Mouse (Mus musculus): ENCODE results near the gene Mgat5. TPM values are rescaled to one million over a fixed set of nuclear protein-coding genes. Genes with fewer than 3 reads are reported as not detected.

Mgat5 gene
- polyA plus RNA-seq, 1 experiment from 2014 or later: 9.6 TPM

DNA sequence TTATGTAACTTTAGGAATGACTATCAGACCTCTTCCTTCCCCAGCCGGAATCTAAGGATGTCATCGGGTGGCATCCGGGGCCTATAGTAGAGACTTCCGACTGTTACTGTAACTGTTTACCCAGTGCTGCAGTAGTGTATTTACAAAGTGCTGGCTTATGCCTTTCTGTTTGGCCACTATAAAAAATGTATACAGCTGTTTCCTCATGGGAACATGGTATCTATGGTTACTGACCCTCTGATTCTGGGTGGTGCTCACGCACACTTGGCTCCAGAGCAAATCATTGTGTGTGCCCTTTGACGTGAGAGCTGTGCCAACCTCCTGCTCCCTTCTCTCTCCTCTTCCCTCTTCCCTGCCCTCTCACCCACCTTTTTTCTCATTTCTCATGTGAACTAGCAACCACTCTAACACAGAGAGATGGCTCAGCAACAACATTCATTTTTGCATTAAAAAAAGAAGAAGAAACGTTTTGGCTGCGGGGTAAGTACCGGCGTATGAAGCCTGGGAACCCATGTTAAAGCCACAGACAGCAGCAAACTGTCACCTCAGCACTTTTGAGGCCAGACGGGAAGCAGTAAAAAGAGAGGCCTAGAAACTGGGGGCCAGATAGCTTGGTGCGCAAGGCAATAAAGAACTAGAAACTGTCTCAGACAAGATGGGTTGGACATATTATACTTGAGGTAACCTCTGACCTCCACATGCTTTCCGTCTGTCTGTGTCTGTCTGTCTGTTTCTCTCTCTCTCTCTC is 65.6 kb downstream of the Mgat5 start:
- no peak for ATAC-seq (ENCODE audit: low FRiP score, low read depth)
- Histone ChIP-seq H3K36me3 (no peaks in the 10 kb centered on the region), H3K4me1 (no peaks in the 10 kb centered on the region), H3K27ac (no peak overlapping the region), H3K4me2 (replicated peaks) (no peak overlapping the region), H3K9ac (no peak overlapping the region), H3K27me3 (replicated peaks) (no peaks in the 10 kb centered on the region), H3K4me3 (no peak overlapping the region), H3K9me3 (no peaks in the 10 kb centered on the region)
- 81% methylated on average over 13 of the region's 13 CpGs for WGBS

DNA sequence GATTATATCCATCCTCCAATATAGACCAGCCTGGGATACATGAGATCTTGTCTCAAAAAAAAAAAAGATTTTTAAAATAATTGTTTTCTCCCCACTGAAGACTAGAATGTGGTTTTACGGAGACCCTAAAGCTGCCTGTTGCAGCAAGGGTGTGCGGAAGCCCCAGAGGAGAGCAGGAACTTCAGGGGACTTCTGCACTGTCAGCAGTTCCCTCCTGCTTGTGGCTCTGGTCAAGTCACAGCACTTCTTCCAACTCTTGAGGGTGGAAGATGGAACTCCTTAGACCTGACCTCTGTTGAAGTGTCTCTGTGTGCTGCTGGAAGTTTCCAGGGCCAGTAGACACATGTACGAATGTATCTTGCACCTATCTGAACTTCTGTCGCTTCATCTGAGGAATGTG is 66.3 kb downstream of the Mgat5 start:
- no peak overlapping the region for H3K4me2 ChIP-seq (replicated peaks)
- H3K4me1 ChIP-seq: no peaks in the 10 kb centered on the region
- H3K27me3 ChIP-seq (replicated peaks): no peaks in the 10 kb centered on the region
- H3K9ac ChIP-seq: no peak overlapping the region
- H3K4me3 ChIP-seq: no peak overlapping the region
- no peak overlapping the region for H3K27ac ChIP-seq
- no peaks in the 10 kb centered on the region for H3K36me3 ChIP-seq
- ATAC-seq (ENCODE audit: low FRiP score, low read depth): no peak
- 92% methylated on average over 4 of the region's 4 CpGs for WGBS
- H3K9me3 ChIP-seq: no peaks in the 10 kb centered on the region

DNA sequence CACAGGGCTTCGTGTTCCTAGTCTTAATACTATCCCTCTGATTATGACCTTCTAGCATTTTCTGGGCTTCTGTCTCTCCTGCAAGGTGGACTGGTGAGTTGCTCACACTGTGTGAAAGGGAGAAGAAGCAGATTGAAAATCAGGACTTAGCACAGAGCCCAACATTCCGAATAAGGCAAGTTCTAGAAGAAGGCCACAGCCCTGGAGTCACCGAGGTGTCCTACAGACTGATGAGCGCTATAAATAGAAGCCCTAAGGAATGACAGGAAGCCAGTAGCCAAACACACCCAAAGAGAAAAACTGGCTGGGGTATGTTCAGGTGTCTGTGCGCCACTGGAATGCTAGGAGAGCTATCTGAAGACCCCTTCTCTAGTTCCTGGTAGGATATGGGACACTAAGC is 68.5 kb downstream of the Mgat5 start:
- no peak for ATAC-seq (ENCODE audit: low FRiP score, low read depth)
- Histone ChIP-seq H3K9me3 (no peaks in the 10 kb centered on the region), H3K4me3 (no peak overlapping the region), H3K9ac (no peak overlapping the region), H3K27ac (no peak overlapping the region), H3K4me1 (no peaks in the 10 kb centered on the region), H3K27me3 (replicated peaks) (no peaks in the 10 kb centered on the region), H3K4me2 (replicated peaks) (no peak overlapping the region), H3K36me3 (no peaks in the 10 kb centered on the region)
- WGBS: 92% methylated on average over 5 of the region's 5 CpGs

DNA sequence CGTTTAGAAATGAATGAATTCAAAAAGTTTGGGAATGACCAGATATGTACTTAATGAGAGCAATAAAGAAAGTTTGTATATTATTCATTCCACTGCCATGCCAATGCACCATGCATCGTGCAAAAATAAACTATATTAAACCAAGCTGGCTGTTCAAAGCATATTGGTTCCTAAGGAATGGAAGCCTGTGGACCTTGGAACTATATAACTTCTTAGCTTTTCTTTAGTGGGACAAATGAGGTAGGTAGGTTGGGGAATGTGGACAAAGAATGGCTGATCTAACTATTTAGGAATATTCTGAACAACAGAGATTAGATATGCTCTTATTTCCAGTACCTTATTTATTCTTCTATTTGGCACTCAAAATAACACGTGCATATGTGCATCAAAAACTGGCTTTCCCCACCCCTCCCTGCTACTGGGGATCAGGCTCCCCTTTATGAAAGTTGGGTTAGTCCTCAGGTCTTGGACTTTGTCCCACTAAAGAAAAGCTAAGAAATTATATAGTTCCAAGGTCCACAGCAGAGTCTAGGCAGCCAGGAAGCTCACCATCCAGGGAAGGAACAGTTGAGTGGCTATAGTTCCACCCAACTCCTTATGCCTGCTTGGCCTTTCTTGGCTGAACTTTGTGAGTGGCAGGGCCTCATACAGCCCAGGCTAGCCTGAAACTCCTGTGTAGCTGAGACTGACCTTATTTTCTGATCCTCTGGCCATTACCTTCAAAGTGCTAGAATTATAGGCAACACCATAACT is 70.9 kb downstream of the Mgat5 start:
- WGBS: 93% methylated on average over 3 of the region's 3 CpGs
- Histone ChIP-seq H3K36me3 (no peaks in the 10 kb centered on the region), H3K27me3 (replicated peaks) (no peaks in the 10 kb centered on the region), H3K4me1 (no peaks in the 10 kb centered on the region), H3K9ac (no peak overlapping the region), H3K4me2 (replicated peaks) (no peak overlapping the region), H3K9me3 (no peaks in the 10 kb centered on the region), H3K27ac (no peak overlapping the region), H3K4me3 (no peak overlapping the region)
- ATAC-seq (ENCODE audit: low FRiP score, low read depth): no peak

DNA sequence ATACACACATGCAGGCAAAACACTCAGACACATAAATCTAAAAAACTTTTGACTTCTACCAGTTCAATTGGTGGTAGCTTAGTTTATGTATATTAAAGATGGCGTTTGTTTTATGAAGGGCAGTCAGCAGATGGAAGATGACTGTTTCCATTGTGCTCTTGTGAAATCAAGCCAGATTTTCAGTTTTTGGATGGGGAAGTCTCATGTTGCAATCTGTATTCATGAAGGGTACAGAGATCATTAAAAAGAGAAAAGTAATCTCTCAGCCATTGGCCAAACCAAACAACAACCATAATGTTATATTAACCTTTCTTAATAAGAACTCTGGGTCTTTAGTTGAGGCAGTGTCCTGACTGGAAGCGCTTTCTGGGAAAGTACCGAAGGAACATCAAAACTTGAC is 73.3 kb downstream of the Mgat5 start:
- ATAC-seq (ENCODE audit: low FRiP score, low read depth): no peak

DNA sequence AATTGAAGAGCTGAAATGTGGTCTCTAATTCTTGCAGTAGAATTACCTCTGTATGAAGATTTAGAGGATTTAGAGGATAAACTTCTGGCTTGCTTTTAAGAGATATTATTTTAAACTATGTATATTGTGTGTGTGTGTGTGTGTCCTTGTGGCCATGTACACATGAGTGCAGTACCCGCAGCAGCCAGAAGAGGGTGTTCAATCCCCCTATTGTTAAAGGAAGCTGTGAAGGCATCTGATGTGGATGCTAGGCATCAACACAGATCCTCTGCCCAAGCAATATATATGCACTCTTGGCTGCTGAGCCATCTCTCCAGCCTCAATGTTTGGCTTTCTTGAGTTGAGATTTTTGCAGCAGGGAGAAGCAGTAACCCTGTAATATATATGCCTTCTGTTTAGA is 75.4 kb downstream of the Mgat5 start:
- no peak for ATAC-seq (ENCODE audit: low FRiP score, low read depth)

More for the DNA sequence above, 73.3 kb downstream of the Mgat5 start:
- WGBS: 92% methylated on average over 3 of the region's 3 CpGs
- Histone ChIP-seq H3K36me3 (no peaks in the 10 kb centered on the region), H3K4me3 (no peak overlapping the region), H3K4me2 (replicated peaks) (no peak overlapping the region), H3K9ac (no peak overlapping the region), H3K9me3 (no peaks in the 10 kb centered on the region), H3K27me3 (replicated peaks) (no peaks in the 10 kb centered on the region), H3K27ac (no peak overlapping the region), H3K4me1 (no peaks in the 10 kb centered on the region)

DNA sequence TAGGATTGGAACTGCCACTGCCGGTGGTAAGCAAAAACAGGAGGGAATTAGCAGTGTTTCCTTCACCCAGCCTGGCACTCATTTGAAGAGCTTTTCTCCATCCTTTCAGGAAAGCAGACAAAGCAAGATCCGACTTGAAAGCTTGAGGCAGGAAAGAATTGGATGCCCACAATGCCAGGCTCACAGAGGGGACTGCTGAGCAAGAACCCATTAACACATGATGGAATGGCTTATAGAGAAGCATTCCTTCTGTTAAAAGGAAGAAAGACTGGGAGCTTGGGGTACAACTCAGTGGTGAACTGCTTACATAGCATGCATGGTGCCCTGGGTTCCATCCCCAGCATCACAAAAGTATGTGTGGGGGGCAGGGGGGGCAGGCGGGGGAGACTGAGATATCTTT is 80.2 kb downstream of the Mgat5 start:
- Histone ChIP-seq H3K4me2 (replicated peaks) (no peak overlapping the region), H3K9me3 (no peaks in the 10 kb centered on the region), H3K27me3 (replicated peaks) (no peaks in the 10 kb centered on the region), H3K4me3 (no peak overlapping the region), H3K36me3 (no peaks in the 10 kb centered on the region), H3K9ac (no peak overlapping the region), H3K27ac (no peak overlapping the region), H3K4me1 (no peaks in the 10 kb centered on the region)
- no peak for ATAC-seq (ENCODE audit: low FRiP score, low read depth)
- WGBS: 64% methylated on average over 3 of the region's 3 CpGs

More for the DNA sequence above, 75.4 kb downstream of the Mgat5 start:
- 95% methylated on average over 1 of the region's 1 CpGs for WGBS
- Histone ChIP-seq H3K4me3 (no peak overlapping the region), H3K4me2 (replicated peaks) (no peak overlapping the region), H3K9me3 (no peaks in the 10 kb centered on the region), H3K27ac (no peak overlapping the region), H3K36me3 (no peaks in the 10 kb centered on the region), H3K4me1 (no peaks in the 10 kb centered on the region), H3K27me3 (replicated peaks) (no peaks in the 10 kb centered on the region), H3K9ac (no peak overlapping the region)

DNA sequence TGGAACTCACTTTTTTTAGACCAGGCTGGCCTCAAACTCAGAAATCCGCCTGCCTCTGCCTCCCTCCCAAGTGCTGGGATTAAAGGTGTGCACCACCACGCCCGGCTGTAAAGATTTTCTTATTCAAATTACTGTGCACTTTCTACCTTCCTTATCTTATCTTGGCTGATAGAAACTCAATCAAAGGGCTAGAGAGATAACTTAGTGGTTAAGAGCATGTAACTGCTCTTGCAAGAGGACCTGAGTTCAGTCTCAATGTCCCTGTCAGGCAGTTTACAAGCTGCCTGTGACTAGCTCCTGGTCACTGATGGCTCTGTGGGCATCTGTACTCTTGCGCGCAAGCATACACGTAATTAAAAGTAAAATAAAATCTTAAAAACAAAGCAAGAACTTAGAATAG is 82.7 kb downstream of the Mgat5 start:
- H3K36me3 ChIP-seq: no peaks in the 10 kb centered on the region
- WGBS: 92% methylated on average over 6 of the region's 6 CpGs
- no peak overlapping the region for H3K4me2 ChIP-seq (replicated peaks)
- no peak overlapping the region for H3K4me3 ChIP-seq
- H3K9me3 ChIP-seq: no peaks in the 10 kb centered on the region
- H3K9ac ChIP-seq: no peak overlapping the region
- H3K27ac ChIP-seq: no peak overlapping the region
- no peaks in the 10 kb centered on the region for H3K27me3 ChIP-seq (replicated peaks)
- no peak for ATAC-seq (ENCODE audit: low FRiP score, low read depth)
- no peaks in the 10 kb centered on the region for H3K4me1 ChIP-seq

DNA sequence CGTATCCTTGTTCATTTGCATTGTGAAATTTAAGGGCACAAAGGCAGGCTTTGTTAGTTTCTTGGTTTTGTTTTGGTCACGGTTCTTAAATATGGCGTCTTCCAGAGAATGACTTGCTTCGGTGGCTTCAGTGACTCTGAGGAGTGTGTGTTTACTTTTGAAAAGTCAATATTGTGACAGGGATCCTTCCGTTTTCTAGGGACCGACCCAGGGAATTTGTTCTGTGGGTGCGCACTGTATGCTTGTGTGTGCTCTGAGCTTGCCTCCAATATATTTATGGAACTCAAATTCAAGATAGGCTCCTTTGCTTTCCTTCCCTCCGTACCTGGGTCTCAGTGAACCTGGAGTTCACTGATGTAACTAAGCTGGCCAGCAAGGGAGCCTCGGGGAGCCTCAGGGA is 86.1 kb downstream of the Mgat5 start:
- Histone ChIP-seq H3K27ac (no peak overlapping the region), H3K4me2 (replicated peaks) (no peak overlapping the region), H3K4me3 (no peak overlapping the region), H3K9ac (no peak overlapping the region), H3K9me3 (no peaks in the 10 kb centered on the region), H3K36me3 (no peaks in the 10 kb centered on the region), H3K27me3 (replicated peaks) (no peaks in the 10 kb centered on the region), H3K4me1 (no peaks in the 10 kb centered on the region)
- WGBS: 54% methylated on average over 9 of the region's 9 CpGs
- ATAC-seq (ENCODE audit: low FRiP score, low read depth): no peak

DNA sequence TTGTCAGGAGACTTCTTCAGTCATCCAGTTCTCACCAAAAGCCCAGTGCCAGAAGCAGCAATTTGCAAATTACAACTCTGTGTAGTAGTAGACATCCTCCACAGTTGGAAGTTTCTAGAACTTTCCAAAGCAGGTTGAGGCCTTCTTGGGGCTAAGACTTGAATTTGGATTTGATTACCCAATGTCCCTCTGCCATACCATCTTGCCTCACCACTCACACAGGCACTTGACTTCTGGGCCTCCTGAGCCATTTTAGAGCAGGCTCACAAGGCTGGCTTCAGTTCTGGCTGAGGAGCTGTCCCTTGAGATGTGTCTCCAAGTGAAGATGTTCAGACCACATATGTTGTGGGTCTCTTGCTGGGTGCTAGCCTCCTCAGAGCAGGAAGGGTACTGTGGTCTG is 86.9 kb downstream of the Mgat5 start:
- H3K9me3 ChIP-seq: no peaks in the 10 kb centered on the region
- ATAC-seq (ENCODE audit: low FRiP score, low read depth): no peak
- H3K27ac ChIP-seq: no peak overlapping the region
- H3K4me2 ChIP-seq (replicated peaks): no peak overlapping the region
- no peaks in the 10 kb centered on the region for H3K27me3 ChIP-seq (replicated peaks)
- no peak overlapping the region for H3K4me3 ChIP-seq
- H3K36me3 ChIP-seq: no peaks in the 10 kb centered on the region
- H3K4me1 ChIP-seq: no peaks in the 10 kb centered on the region
- no peak overlapping the region for H3K9ac ChIP-seq

DNA sequence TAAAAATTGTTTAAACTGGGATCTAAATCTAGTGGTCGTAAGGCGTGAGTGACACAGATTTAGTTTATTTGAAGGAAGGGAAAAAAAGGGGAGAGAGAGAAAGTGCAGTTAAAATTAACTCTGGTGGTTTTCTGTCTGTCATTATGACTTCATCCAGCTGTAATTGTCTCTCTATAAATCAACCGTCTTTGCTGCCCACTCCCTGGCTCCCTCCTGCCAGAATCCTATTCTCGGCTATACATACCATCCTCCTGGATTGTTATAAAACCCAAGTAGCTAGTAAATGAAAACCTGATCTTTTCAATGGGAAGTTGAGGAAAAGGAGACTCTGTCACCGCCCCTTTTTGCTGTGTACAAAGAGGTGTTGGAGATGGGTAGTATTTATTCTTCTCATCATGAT is 88.5 kb downstream of the Mgat5 start:
- Histone ChIP-seq H3K9me3 (no peaks in the 10 kb centered on the region), H3K27me3 (replicated peaks) (no peaks in the 10 kb centered on the region), H3K4me2 (replicated peaks) (no peak overlapping the region), H3K27ac (no peak overlapping the region), H3K4me1 (no peaks in the 10 kb centered on the region), H3K9ac (no peak overlapping the region), H3K36me3 (no peaks in the 10 kb centered on the region), H3K4me3 (no peak overlapping the region)
- 70% methylated on average over 5 of the region's 5 CpGs for WGBS
- no peak for ATAC-seq (ENCODE audit: low FRiP score, low read depth)

DNA sequence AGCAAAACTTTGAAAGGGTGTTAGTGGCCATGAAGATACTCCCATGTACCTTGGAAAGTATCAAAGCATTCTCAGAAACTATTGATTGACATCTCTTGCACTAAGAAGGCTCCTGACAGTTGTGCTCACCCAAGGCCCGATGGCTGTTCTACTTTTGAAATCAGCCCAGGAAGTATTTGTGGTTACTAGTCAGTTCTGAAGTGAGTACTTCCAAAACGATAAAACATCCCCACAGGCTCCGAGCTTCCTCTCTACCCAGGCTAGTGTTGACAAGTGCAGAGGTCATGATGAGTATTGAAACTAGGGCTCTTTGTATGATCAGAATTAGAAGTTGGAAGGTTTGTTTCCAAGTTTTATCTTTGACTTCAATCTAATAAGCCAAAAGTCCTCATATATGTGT is 92.0 kb downstream of the Mgat5 start:
- Histone ChIP-seq H3K4me3 (no peak overlapping the region), H3K9me3 (no peaks in the 10 kb centered on the region), H3K4me2 (replicated peaks) (no peak overlapping the region), H3K9ac (no peak overlapping the region), H3K4me1 (no peaks in the 10 kb centered on the region), H3K27me3 (replicated peaks) (no peaks in the 10 kb centered on the region), H3K27ac (no peak overlapping the region), H3K36me3 (no peaks in the 10 kb centered on the region)
- 92% methylated on average over 3 of the region's 3 CpGs for WGBS
- no peak for ATAC-seq (ENCODE audit: low FRiP score, low read depth)

DNA sequence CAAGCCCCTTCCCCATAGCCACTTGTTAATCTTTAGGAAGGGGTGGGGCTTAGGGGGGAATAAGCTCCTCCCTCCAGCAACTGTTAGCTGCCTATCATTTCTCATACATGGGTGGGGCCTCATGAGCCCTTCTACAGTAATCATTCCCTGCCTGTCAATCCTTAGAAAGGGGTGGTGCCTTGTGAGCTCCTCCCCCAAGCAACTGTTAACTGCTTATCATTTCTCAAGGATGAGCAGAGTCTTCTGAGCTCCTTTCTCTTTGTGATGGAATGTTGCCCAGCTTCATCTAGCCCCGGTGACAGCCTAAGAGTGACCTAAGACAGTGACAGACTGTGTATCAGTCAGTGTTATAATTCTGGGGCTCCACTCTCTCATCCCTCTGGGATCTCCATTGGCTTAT is 95.0 kb downstream of the Mgat5 start:
- no peak overlapping the region for H3K4me3 ChIP-seq
- WGBS: 89% methylated on average over 1 of the region's 1 CpGs
- H3K4me2 ChIP-seq (replicated peaks): no peak overlapping the region
- H3K36me3 ChIP-seq: no peaks in the 10 kb centered on the region
- H3K27ac ChIP-seq: no peak overlapping the region
- ATAC-seq (ENCODE audit: low FRiP score, low read depth): no peak
- no peaks in the 10 kb centered on the region for H3K9me3 ChIP-seq
- no peaks in the 10 kb centered on the region for H3K4me1 ChIP-seq
- no peak overlapping the region for H3K9ac ChIP-seq
- H3K27me3 ChIP-seq (replicated peaks): no peaks in the 10 kb centered on the region
